Mouse (Mus musculus) ovary, postnatal 10 days (tissue): ENCODE results near the gene Gm21985.
A peak's percentile ranks its signal among the peaks of the same experiment; 100 is the strongest.

ENCODE experiments used
- DNase-seq: peaks from one replicate; pipeline ENCODE4 v3.0.0; 2022; ENCODE audit warnings: low spot score

Gene Gm21985

DNA sequence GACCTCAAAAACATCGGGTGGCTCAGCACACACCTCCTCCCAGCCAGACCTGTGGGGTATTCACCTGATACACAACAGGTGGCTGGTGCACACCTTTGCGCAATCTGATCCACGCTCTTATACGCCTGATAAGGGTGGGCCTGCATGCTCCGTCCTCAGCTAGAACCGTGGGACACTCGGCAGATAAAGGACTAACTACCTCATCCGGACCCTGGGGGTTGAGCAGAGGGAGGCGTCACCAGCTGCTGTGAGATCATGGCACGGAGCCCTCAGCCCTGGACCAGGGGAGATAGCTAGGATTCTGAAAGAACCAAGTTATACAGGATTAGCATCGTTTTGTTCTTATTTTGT is at the start of gene Gm21985:
Gene Gm21985, plus strand, starts transcription at position 73 of the 351 bp plus-strand sequence.
- DNase-seq: peak; percentile 33

DNA sequence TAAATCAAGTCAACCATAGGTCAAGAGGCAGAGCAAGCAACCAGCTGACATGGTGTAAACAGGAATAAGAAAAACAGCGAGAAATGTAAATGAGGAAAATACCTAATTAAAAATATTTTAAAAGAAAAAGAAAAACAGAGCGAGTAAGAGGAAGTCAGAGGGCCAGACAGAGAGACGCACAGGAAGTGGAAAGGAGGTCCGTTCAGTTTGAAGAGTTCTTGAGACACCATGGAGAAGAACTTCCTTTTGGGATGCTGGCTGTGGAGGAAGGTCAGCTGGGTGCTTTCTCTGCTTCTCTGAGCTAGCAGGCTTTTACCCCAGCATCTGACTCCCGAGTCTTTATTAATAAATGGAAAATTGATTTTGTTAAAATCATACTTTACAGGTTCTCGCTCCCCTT is 48.5 kb upstream of the Gm21985 start:
- DNase-seq: no peak

DNA sequence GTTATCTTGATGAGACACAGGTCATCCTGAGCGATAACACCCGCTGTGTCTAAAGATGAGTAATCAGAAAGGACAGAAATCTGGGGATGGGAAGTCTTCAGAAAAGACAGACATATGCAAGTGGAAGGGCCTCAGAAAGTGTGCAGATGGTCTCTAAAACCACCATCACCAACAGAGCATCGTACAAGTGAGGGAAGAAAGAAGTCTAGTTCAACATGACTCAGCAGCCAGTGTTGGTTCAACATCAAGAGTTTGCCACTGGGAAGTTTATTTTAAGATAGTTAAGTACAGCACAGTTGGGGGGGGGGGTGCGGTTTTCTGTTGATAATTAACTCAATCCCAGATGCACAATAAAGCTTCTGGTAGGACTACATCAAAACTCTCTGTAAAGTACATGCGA is 45.2 kb upstream of the Gm21985 start:
- DNase-seq: no peak

DNA sequence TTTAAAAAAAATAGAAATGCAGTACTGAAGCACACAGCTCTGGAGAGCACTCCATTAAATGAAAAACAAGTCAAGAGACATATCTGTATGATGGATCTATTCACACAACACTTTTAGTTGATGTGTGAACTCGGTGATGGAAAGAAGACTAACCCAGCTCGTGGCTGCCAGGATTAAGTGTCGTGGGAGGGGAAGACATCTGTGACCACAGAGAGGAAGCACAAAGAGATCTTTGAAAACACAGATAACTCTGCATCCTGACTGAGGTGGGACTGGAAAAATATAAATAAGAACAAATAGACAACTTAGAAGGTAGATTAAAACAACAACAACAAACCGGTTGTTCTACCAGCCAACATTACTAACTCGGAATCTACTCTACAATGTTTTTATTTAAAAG is 43.5 kb upstream of the Gm21985 start:
- DNase-seq: no peak

DNA sequence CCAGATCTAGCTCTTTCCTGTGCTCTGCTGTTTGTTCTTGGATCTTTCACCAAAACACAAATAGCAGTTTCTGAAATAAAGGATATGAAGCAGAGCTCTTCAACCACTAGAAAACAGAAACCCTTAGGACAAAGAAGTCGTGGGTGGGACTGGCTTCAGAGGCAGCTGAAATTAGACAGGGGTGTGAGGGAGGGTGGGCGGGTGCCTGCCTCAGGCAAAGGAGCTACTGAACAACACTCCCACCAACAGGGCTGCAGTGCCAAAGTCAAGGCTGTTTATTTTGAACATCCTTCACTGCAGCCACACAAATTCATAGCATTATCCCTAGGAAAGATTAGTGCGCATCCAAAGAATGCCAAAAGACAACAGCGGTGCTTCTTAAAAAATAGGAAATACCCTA is 41.8 kb upstream of the Gm21985 start:
- DNase-seq: no peak

GRCm38 (mm10) chr2:112232623-112233022 is 33.5 kb upstream of the Gm21985 start:
- no peak for DNase-seq

DNA sequence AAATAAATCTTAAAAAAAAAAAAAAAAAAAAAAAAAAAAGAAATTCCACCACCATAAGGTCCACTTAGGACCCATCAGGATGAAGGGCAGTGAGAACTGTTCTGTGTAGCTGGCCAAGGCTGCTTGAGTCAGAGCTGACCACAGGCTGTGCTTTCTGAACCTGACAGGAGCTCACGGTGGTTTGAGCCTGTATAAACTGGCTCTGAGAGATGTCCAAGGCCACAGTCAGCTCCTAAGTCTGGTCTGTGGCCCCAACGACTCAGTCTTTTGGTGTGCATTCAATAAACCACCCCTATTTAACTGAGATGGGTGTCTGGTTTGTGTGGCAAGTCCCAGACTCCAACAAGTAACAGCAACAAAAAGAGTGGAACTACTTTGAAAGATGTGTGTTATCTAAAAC is 29.5 kb upstream of the Gm21985 start:
- no peak for DNase-seq

DNA sequence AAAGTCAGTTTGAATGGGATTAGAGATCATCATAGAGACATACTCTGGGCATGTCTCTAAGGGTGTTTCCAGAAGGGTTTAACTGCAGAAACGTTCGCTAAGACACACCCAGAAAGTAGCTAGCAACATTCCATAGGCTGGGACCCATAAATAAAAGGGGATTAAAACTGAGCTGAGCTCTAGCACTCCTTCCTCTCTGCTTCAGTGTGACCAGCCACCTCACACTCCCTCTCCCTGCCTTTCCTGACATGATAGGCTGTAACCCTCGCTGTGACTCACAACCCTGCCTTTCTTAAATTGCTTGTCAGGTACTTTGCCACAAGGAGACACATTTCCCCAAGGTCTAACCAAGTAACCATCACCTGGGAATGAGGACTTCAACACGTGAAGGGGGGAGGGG is 28.1 kb upstream of the Gm21985 start:
- no peak for DNase-seq

GRCm38 (mm10) chr2:112239212-112239934 is 26.7 kb upstream of the Gm21985 start, which contains the start of gene Lpcat4:
Lpcat4 (plus strand) TSS chr2:112239468.
- peak; percentile 88 for DNase-seq

DNA sequence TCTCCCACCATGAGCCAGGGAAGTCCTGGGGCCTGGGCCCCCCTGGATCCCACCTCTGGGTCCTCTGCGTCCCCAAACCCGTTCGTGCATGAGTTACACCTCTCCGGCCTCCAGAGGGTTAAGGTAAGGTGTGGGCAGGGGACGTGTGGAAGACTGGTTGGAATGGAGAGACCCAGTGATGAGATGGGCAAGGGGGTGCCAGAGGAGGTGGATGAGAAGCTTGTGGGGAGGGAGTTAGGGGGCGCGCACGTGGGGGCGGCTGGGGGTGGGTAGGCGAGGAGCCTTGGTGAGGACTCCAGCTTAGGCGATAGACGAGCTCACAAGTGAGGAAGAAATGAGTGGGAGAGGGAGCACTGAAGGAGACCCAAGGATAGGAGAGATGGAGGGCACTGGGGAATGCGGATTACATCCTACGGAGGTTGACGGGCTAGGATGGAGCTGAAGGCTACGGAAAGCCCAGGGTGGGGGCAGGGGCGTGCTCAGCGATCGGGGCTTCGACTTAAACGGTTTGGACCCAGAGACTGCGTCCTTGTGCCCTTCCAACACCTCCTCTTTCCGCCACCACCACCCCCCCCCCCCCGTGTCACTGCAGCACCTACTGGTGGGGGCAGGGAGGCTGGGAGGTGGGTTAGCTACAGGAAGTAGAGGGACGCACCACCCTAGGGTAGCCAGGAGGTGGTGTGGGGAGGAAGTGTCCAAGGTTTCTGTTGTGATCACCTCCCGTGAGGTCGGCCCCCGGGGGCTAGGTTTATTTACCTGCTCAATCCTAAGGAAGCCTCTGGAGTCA is 26.0 kb upstream of the Gm21985 start:
- DNase-seq: no peak

- no peak for DNase-seq
Observed at GRCm38 (mm10) chr2:112241787-112242186, 24.3 kb upstream of the Gm21985 start.

DNA sequence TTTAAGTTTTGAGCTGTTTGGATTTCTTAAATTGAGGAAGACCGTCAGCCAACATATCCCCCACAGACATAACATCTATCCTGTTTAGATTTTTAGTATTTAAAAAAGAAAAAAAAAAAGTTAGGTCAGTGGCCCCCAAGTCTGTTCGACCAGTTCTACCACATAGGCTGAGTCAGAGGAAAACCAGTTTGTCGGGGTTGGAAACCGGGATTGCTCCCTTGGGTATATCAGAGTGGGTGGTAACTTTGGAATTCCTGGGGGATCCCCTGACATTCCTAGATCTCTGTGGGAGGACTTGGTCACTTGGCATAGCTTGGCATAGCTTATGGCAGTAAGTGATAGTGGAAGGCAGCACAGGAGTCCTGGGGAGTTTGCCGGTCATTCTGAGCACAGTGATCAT is 20.8 kb upstream of the Gm21985 start:
- DNase-seq: no peak

GRCm38 (mm10) chr2:112246193-112246592 is 19.9 kb upstream of the Gm21985 start:
- DNase-seq: no peak

DNA sequence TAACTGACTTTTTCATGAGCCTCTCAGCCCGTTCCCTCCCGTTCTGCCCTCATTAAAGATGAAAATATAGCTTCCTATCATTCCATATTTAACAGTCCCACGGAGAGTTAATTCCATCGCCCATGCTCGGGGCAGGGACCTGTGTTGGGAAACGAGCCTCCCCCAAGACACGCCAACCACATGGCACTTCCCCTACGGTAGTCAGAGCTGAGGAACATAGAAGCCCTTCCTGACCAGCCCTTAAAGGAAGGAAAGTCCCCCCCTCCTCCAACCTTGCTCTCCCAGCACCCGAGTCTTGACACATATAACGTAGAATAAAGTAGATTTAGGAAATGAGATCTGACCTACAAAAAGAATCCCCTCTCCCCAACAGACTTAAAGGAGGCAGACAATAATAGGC is 18.8 kb upstream of the Gm21985 start:
- no peak for DNase-seq

GRCm38 (mm10) chr2:112249780-112250453 is 16.2 kb upstream of the Gm21985 start:
- DNase-seq: no peak

- DNase-seq: no peak
Observed at GRCm38 (mm10) chr2:112254675-112255515, 11.2 kb upstream of the Gm21985 start.

DNA sequence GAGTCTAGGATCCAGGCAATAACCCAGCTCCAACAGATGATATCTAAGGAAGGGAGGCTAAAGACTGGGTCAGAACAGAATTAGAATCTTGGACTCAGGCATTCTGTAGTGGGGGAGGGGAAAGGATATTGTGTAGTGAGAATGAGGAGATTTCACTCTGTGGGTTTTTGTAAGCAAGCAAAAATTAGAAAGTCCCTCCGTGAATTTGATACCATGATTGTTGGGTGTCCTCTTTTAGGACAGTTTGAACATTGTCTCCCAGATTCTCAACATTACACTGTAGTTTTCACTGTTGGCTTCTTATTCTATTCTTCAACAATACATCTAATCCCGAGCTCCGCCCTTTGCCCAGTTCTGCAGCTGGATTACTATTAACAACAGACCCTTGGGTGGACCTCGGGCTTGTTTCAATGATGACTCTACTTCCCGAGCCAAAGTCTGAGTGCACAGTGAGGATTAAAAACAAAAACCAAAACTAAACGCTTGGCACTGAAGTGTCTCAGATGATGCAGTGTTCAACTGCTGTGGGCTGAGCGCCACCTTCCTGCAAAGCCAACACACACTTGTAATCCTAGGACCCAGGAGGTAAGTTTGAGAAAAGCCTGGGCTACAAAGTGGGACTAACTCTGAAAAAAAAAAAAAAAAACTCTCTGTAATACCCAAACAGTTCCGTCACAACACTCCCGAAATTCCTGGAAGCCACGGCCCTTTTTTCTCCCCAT is 6.7 kb upstream of the Gm21985 start, which contains the start of gene Nutm1:
Gene Nutm1, minus strand, starts transcription at position 51 of the 722 bp plus-strand sequence.
- no peak for DNase-seq

DNA sequence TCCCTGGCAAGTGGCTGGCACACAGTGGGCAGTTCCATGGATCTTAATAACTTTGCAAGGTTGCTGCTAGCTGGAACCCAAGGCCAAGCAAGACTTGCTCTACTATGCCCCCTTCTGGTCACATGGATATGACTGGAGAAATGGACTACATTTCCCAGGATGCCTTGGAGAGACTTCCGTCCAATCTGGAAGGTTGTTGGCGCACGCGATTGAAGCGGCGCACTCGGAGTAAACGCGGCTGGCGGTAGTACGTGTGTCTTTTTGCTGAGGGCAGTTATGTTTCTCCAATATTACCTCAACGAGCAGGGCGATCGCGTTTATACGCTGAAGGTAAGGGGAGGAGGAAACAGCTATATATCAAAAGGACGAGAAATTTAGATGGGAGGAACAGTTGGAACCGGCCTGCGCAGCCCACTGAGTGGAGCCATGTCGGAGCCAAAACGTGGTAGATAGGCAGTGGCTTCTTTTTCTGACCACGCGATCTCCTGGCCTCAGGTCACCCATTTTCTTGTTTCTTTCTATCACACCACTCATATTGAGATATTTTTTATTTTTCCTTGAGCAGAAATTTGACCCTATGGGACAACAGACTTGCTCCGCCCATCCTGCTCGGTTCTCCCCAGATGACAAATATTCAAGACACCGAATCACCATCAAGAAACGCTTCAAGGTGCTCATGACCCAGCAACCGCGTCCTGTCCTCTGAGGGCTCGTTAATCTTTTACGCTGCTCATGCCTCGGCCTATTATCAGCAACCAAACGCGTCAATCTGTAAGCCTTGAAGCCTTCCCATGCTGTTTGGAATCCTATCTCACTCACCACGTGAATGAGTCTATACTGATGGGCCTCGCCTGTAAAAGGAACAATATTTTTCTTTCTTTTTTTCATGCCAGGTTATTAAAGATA is 4.1 kb upstream of the Gm21985 start, which contains the start of gene Nop10:
Gene Nop10, plus strand, starts transcription at position 179 of the 906 bp plus-strand sequence.
- DNase-seq: peak; percentile 46

GRCm38 (mm10) chr2:112262779-112263295 is 3.3 kb upstream of the Gm21985 start:
- no peak for DNase-seq

GRCm38 (mm10) chr2:112264364-112264763 is 1.8 kb upstream of the Gm21985 start:
- DNase-seq: no peak
